Mouse (Mus musculus) bone marrow, adult 2 months (tissue): ENCODE measurements around the gene 1700016H13Rik.

Experiments
- CTCF ChIP-seq: fragments of 200-500 bp; IDR thresholded peaks from 2 replicates; pipeline ENCODE4 v1.5.1; 2011; ENCODE audit warnings: low read length, control low read depth; ENCODE audit not compliant: control insufficient read depth, insufficient read depth
- POLR2A ChIP-seq: fragments of 200-500 bp; IDR thresholded peaks from 2 replicates; pipeline ENCODE4 v1.6.1; 2011; ENCODE audit warnings: low read depth, mild to moderate bottlenecking, control low read depth, low read length, borderline replicate concordance; ENCODE audit not compliant: control insufficient read depth

GRCm38 (mm10) chr5:103637162-103637561 is 18.6 kb downstream of the 1700016H13Rik start:
- TF ChIP-seq CTCF (no peak), POLR2A (no peak)
